Mouse (Mus musculus) A20 (cell line): ENCODE measurements around the gene Oaf.

Experiments
- DNase-seq: peaks from one replicate; pipeline ENCODE4 v3.0.0-alpha.2; 2011; ENCODE audit warnings: low read depth, low spot score

The Oaf gene

GRCm38 (mm10) chr9:43225481-43225880 lies 14.2 kb downstream of the Oaf start:
- no peak for DNase-seq

DNA sequence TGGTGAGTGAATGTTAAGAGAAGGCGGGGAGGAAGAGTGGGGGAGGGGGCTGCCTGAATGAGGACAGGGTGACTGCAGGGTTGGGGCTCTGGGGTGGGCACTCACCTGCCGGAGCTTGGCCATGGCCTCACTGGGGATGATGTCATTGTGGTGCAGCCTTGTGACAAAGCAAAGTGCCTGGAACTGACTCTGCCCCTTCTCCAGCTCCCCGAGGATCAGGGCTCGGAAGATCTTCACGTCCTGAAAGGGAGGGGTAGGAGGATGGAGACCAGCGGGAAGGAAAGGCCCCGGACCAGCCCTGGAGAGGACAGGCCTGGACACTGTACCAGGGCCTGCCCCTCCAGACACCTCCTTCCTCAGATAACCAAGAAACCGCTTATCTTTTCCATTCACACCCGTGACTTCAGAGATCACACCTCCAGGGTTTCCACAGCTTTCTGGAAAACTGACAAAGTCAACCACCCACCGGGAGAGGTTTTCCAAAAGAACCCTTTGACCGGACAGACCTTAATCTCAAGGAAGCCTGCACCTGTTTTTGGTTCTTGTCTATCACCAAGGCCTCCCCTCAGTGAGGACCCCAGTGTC lies 14.8 kb downstream of the Oaf start:
- no peak for DNase-seq

- DNase-seq = peak; percentile 8
Measured at GRCm38 (mm10) chr9:43222429-43222715, 17.3 kb downstream of the Oaf start.

- DNase-seq = peak; percentile 57
Measured at GRCm38 (mm10) chr9:43221643-43222428, 17.9 kb downstream of the Oaf start.

- peak; percentile 53 for DNase-seq
Measured at GRCm38 (mm10) chr9:43210771-43211450, 28.8 kb downstream of the Oaf start.

- DNase-seq = no peak
Measured at GRCm38 (mm10) chr9:43210190-43210682, 29.5 kb downstream of the Oaf start, which contains the start of gene Pou2f3. Gene Pou2f3 (minus strand): TSS chr9:43210369.

DNA sequence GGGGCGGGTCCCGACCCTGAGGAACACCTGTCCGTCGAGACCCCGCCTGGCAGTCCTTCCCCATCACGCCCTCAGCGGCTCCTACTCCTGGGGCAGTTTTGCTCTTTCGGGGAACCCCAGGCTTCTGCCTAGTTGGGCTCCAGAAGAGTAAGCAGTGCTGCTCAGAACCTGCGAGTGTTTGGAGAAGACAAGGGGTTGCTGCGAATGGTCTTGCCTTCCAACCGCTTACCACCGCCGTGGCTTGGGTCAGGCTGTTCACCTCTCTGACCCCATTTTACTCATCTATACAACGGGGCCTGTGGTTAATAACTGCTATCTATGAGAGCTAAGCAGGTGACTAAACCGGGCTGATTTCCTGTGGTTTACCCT lies 33.7 kb downstream of the Oaf start:
- no peak for DNase-seq

GRCm38 (mm10) chr9:43205343-43206021 lies 34.2 kb downstream of the Oaf start:
- DNase-seq = no peak

- no peak for DNase-seq
Measured at GRCm38 (mm10) chr9:43200212-43200611, 39.5 kb downstream of the Oaf start.

DNA sequence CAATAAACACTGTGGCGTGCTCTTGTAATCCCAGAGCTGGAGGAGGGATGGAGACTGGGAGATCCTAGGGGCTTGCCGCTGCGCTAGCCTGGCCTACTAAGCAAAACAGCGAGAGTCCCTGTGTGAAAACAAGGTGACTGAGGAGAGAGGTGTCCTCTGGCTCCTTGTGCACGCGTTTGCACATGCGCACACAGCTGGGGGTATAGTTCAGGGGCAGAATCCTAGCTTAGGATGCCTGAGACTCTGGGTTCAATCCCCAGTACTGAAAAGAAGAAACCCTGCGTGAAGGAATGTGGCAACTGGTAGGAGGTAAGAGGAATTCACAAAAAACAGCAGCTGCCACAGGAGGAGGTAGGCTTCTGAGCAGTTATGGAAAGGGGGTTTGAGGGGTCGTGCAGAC lies 45.7 kb downstream of the Oaf start:
- no peak for DNase-seq

DNA sequence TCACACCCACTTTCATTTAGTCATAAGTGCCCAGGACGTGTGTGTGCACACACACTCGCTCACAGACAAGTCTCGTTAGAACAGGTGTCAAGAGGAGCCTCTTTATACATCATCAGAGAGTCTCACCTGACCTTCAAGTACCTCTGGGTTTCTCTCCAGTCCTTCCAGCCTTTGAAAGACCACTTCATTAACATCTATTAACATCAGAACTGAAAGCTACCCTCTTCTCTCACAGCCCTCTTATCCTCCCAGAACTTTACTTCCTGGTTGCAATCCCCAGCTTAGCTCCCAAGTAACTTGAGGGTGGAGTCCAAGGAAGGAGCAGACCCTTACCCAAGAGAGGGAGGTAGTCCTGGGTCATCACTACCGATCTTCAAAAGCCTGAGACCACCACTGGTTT lies 48.1 kb downstream of the Oaf start:
- no peak for DNase-seq

GRCm38 (mm10) chr9:43189021-43189356 lies 50.7 kb downstream of the Oaf start:
- no peak for DNase-seq

- DNase-seq = no peak
Measured at GRCm38 (mm10) chr9:43188309-43189020, 51.2 kb downstream of the Oaf start.

DNA sequence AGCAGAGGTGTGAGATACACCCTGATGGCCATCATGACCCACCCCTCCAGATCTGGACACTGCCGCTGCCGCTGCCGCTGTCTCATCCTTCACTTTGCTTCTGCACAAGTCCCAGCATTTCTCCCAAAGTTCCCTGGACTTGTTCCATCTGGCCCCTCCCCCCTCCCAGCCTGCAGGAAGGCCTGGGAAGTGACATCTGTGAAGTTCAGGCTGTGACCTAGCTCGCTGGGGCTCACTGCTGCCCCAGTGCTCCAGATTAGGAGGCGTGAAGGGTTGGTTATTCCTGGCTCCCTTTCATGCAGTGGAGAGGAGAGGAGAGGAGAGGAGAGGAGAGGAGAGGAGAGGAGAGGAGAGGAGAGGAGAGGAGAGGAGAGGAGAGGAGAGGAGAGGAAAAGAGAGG lies 60.1 kb downstream of the Oaf start:
- DNase-seq = no peak

- DNase-seq = no peak
Measured at GRCm38 (mm10) chr9:43178172-43178571, 61.5 kb downstream of the Oaf start.
